Mouse (Mus musculus) erythroblast, embryonic 14.5 days (primary cell): ENCODE results near the gene Trim63.
"Not testable (repeated sequence)": the region's sequence is repeated elsewhere in the genome, so short reads cannot be mapped to it uniquely, and the experiment has no call there.

Source experiments
- GATA1 ChIP-seq: IDR thresholded peaks from 2 replicates; pipeline ENCODE4 v1.6.1; 2012; ENCODE audit warnings: low read length, inconsistent platforms, mixed read lengths
- TAL1 ChIP-seq: IDR thresholded peaks from 3 replicates; pipeline ENCODE4 v1.6.1; 2012; ENCODE audit warnings: low read length, inconsistent platforms, mixed read lengths

DNA sequence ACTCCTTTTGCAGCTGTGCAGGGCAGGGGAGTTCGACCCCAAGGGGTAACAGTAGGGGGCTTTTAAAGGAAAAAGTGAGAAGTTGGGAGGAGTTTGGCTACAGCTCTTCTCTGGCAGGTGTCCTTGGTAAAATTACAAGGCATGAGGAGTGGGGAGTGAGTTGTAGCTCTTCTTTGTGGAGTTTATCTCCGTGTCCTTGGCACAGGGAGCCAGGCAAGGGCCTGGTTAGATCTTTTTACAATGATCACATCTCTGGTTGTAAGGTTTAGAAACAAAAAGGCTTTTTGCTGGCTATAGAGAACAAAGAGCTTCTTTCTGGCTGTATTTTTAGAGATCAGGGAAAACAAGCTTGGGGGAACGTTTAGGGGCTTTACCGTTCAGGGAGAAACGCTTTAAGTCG, 26.3 kb downstream of the Trim63 start:
- not testable (repeated sequence) for TF ChIP-seq GATA1, TAL1
